Mouse (Mus musculus) heart, postnatal 0 days (tissue): ENCODE data around the gene Ccm2l. TPM values are rescaled to one million over a fixed set of nuclear protein-coding genes. Genes with fewer than 3 reads are reported as not detected.
A peak's percentile ranks its signal among the peaks of the same experiment; 100 is the strongest.

ENCODE experiments used
- ATAC-seq: fragments of 200-750 bp; cut with Nextera tagmentation; 2 replicates; pipeline ENCODE4 v1.8.0; 2017; ENCODE audit warnings: low read depth, moderate number of reproducible peaks, moderate library complexity; ENCODE audit not compliant: insufficient read depth
- DNase-seq: peaks from one replicate; pipeline ENCODE4 v3.0.0-alpha.2; 2016; ENCODE audit warnings: low spot score
- H3K27ac ChIP-seq: fragments of 300-500 bp; sonication (generic); 2 replicates; pipeline ENCODE4 v1.5.1; 2014; ENCODE audit warnings: low read depth, mild to moderate bottlenecking
- H3K27me3 ChIP-seq: fragments of 300-500 bp; sonication (generic); 2 replicates; pipeline ENCODE4 v1.6.1; 2014; ENCODE audit warnings: low read length, mixed read lengths; ENCODE audit not compliant: control insufficient read depth, insufficient read depth
- H3K36me3 ChIP-seq: fragments of 300-500 bp; sonication (generic); replicated peaks from 2 replicates; pipeline ENCODE4 v1.6.1; 2014; ENCODE audit warnings: low read length, mixed read lengths; ENCODE audit not compliant: control insufficient read depth, insufficient read depth
- H3K4me1 ChIP-seq: fragments of 300-500 bp; sonication (generic); 2 replicates; pipeline ENCODE4 v1.6.1; 2014; ENCODE audit warnings: antibody characterized with exemption; ENCODE audit not compliant: control insufficient read depth, insufficient read depth
- H3K4me2 ChIP-seq: fragments of 300-500 bp; sonication (generic); 2 replicates; pipeline ENCODE4 v1.6.1; 2014; ENCODE audit warnings: low read depth, mild to moderate bottlenecking, low read length, moderate library complexity
- H3K4me3 ChIP-seq: fragments of 300-500 bp; sonication (generic); 2 replicates; pipeline ENCODE4 v1.5.1; 2014; ENCODE audit warnings: low read depth, low read length
- H3K9ac ChIP-seq: fragments of 300-500 bp; sonication (generic); replicated peaks from 2 replicates; pipeline ENCODE4 v1.6.1; 2014; ENCODE audit warnings: low read depth, low read length, mixed read lengths
- H3K9me3 ChIP-seq: fragments of 300-500 bp; sonication (generic); replicated peaks from 2 replicates; pipeline ENCODE4 v1.6.1; 2016; ENCODE audit warnings: low read length; ENCODE audit not compliant: control insufficient read depth
- CTCF ChIP-seq: IDR thresholded peaks from 2 replicates; pipeline ENCODE4 v1.5.1; 2016; ENCODE audit warnings: antibody characterized with exemption, control low read depth, low read depth
- EP300 ChIP-seq: IDR thresholded peaks from 2 replicates; pipeline ENCODE4 v1.6.1; 2016; ENCODE audit warnings: antibody characterized with exemption, low read depth
- WGBS: fragments of 180-500 bp; shearing (Covaris S2); extraction: QIAGEN DNeasy Blood & Tissue Kit; methylation state at CpG from one replicate; pipeline ENCODE4 v1.1.7; 2014; 5-methylcytosine and 5-hydroxymethylcytosine counted together
- polyA plus RNA-seq: library from polyadenylated mRNA; unstranded; fragments of >200 nt; fragmentation: Nextera tagmentation; extraction: Ambion mirVana; gene quantifications from 2 replicates; pipeline ENCODE4 v1.2.1, GENCODE M21; 2015
- total RNA-seq: library from RNA; depleted of rRNA; stranded (reverse); fragments of >200 nt; gene quantifications from 2 replicates; pipeline ENCODE4 v1.2.3, GENCODE M21; 2014; ENCODE audit warnings: low replicate concordance

Ccm2l gene
- total and polyA plus RNA-seq, 2 experiments from 2014 or later = 4.3 to 32.4 TPM

DNA sequence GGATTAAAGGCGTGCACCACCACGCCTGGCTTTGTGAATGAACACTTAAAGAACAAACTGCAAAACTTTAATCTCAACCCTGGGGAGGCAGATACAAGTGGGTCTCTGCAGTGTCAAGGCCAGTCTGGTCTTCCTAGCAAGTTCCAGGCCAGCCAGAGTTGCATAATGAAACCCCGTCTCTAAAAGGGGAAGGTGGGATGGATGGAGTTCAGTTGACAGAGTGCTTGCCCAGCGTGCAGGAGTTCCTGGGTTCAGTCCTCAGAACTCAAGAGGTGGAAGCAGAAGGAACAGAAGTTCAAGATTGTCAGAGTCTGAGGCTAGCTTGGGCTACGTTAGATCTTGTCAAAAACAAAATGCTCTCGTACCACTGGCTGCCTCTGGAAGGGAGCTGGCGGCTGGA is 39.7 kb upstream of the Ccm2l start:
- Histone ChIP-seq H3K9me3 (no peaks in the 10 kb centered on the region), H3K9ac (no peak overlapping the region), H3K27ac (no peak overlapping the region), H3K27me3 (peaks cover 26% of the 10 kb centered on the region), H3K4me1 (no peaks in the 10 kb centered on the region), H3K4me2 (no peak overlapping the region), H3K4me3 (no peak overlapping the region), H3K36me3 (no peaks in the 10 kb centered on the region)
- TF ChIP-seq EP300 = no peak
- no peak for TF ChIP-seq CTCF
- DNase-seq = no peak
- no peak for ATAC-seq
- 65% methylated on average over 7 of the region's 7 CpGs for WGBS

DNA sequence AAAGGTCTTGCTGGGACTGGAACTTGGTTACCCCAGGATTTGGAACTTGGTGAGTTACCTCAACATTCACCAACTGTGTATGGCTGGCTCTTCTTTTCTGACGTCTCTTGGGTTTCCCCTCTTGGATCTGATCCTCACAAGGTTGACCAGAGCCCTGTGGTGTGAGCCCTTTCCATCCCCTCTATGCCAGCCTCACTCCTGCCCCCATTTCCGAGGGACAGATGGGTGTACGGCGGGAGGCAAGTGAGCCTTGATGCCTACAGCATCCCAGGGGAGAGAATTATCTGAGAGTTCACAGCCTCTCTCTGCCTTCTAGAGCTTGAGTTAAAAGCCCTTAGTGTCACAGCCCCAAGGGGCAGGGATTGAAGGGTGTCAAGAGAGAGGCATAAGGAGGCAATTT is 38.3 kb upstream of the Ccm2l start:
- Histone ChIP-seq H3K27ac (no peak overlapping the region), H3K4me1 (0 out of 2 replicates have a peak, but pooled peaks cover 4% of the 10 kb centered on the region), H3K9me3 (no peaks in the 10 kb centered on the region), H3K4me2 (no peak overlapping the region), H3K36me3 (no peaks in the 10 kb centered on the region), H3K27me3 (peaks cover 41% of the 10 kb centered on the region), H3K4me3 (no peak overlapping the region), H3K9ac (no peak overlapping the region)
- DNase-seq (no peak), ATAC-seq (no peak)
- TF ChIP-seq CTCF (no peak), EP300 (no peak)
- 33% methylated on average over 4 of the region's 4 CpGs for WGBS

DNA sequence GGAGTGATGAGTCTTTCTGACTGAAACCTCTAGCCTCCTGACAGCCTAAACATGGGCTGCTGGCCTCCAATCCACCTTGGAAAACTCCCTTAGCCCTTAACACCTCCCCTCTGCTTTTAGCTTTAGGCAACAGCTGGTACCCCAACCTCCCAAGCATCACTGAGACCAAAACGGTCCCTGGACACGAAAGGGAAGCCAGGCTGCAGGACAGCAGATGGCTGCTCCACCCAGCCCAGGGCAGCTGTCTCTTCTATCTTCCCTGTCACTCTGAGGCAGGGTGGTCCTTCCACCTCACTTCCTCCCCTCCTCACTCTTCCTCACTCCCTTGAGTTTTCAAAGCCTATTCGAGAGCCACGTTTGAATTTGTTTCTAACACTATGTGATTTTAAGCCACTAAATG is 35.3 kb upstream of the Ccm2l start:
- peaks cover 63% of the 10 kb centered on the region for H3K27me3 ChIP-seq
- no peak overlapping the region for H3K4me3 ChIP-seq
- no peak overlapping the region for H3K4me2 ChIP-seq
- no peaks in the 10 kb centered on the region for H3K9me3 ChIP-seq
- ATAC-seq (no peak), DNase-seq (no peak)
- 24% methylated on average over 4 of the region's 4 CpGs for WGBS
- H3K27ac ChIP-seq = no peak overlapping the region
- H3K36me3 ChIP-seq = no peaks in the 10 kb centered on the region
- H3K9ac ChIP-seq = no peak overlapping the region
- 0 out of 2 replicates have a peak, but pooled peaks cover 4% of the 10 kb centered on the region for H3K4me1 ChIP-seq
- TF ChIP-seq EP300 = no peak

DNA sequence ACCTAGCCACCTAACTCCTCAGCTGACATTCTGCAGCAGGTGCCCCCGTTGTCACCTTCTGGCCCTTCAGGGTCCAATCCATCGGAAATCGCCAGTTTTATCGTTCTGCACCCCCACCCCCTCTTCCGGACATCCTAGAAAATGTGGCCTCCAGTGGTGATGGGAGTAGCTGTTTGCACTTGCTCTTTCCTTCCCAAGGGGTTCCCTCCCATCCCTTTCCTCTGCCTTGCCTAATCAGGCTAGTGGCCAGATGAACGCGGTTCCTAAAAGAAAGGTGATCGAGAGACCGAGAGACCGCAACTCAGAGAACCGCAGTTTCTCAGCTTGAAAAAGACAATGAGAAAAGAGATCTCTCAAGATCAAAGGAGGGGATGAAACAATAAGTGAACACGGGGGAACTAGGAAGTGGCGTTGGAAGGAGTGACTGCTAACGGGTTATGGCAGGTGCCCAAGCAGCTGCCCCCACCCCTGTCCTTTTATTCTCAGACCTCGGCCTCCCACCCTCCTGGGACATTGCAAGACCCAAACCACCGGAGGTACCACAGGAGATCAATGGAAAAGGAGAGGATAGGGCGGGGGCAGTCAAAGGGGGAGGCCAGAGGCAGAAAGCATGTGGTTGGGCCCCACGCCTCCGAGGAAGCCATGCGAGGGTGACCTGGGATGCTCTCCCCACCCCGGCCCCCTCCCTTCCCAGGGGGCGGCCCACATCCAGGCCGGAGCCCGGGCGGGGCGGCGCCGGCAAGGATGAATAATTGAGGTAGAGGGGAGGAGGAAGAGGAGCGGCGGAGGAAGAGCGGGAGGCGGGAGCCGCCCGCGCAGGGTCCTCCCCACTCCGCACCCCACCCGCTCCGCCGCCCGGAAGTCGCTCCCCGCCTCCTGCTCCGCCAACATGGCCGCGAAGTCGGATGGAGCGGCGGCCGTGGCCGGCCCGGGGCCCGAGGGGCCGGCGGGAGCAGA is 34.4 kb upstream of the Ccm2l start, which contains the start of gene Xkr7:
Gene Xkr7 (plus strand): TSS at position 727 of the 957 bp plus-strand sequence.
- ATAC-seq (no peak), DNase-seq (no peak)
- TF ChIP-seq CTCF (no peak), EP300 (no peak)
- Histone ChIP-seq H3K27me3 (peaks cover 63% of the 10 kb centered on the region), H3K4me2 (peak within 1 kb of the TSS; percentile 50), H3K27ac (no peak within 1 kb of the TSS), H3K4me1 (0 out of 2 replicates have a peak, but pooled peaks cover 4% of the 10 kb centered on the region), H3K36me3 (no peaks in the 10 kb centered on the region), H3K9ac (no peak within 1 kb of the TSS), H3K9me3 (no peaks in the 10 kb centered on the region), H3K4me3 (peak within 1 kb of the TSS; percentile 32; the same call in 1 of the 2 replicates)
- WGBS = 3% methylated on average over 44 of the region's 54 CpGs

DNA sequence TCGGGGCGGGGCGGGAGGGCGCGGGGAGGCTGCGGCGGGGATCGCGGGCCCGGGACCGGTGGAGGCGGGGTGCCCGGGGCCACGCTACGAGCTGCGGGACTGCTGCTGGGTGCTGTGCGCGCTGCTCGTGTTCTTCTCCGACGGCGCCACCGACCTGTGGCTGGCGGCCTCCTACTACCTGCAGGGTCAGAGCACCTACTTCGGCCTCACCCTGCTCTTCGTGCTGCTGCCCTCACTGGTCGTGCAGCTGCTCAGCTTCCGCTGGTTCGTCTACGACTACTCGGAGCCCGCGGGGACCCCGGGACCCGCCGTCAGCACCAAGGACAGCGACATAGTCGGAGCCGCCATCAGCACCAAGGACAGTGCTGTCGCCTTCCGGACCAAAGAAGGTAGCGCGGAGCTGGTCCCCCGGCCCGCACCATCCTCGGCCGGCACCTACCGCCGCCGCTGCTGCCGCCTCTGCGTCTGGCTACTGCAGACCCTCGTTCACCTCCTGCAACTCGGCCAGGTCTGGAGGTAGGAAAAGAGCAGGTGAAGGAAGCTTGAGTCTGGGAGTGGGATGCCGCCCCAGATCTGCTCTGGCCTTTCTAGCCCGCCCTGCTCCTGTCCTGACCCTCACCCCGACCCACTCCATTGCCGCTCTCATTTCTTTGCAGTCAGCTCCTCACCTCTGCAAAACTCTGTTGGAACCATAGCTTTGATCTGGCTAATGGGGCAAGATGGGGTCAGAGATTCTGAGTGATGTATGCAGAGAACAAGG is 33.5 kb upstream of the Ccm2l start:
- H3K36me3 ChIP-seq = no peaks in the 10 kb centered on the region
- H3K4me2 ChIP-seq = peak overlapping the region; percentile 50
- peaks cover 63% of the 10 kb centered on the region for H3K27me3 ChIP-seq
- H3K4me3 ChIP-seq = peak overlapping the region; percentile 32; the same call in 1 of the 2 replicates
- ATAC-seq = peak; percentile 88
- H3K27ac ChIP-seq = no peak overlapping the region
- no peak overlapping the region for H3K9ac ChIP-seq
- H3K9me3 ChIP-seq = no peaks in the 10 kb centered on the region
- TF ChIP-seq CTCF (no peak), EP300 (no peak)
- DNase-seq = peak; percentile 27
- WGBS = 1% methylated on average over 46 of the region's 58 CpGs
- H3K4me1 ChIP-seq = 0 out of 2 replicates have a peak, but pooled peaks cover 4% of the 10 kb centered on the region
